Mouse (Mus musculus): ENCODE measurements around the gene Ezr. TPM values are rescaled to one million over a fixed set of nuclear protein-coding genes. Genes with fewer than 3 reads are reported as not detected.

The Ezr gene
- polyA plus RNA-seq, 1 experiment, result 664 TPM

DNA sequence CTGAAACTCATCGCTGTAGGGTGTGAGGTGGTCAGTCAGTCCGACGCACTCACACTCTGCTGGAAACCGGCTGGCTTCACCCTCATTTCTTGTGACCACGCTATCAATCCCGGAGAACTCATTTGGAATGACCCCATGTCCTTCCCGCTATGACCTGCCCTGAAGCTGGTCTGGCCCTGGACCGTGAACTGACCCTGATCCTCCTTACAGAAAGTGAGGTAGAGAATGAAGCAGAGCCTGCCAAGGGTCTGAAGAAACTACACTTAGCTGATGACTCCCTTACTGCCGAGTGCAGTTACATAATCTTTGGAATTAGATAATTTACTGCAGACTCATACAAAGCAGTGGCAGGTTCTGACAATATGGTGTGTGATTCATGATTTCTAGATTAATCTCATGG lies 27.4 kb downstream of the Ezr start:
- Histone ChIP-seq H3K4me3 (ENCODE audit: insufficient read depth, low read depth, low read length) (no peak overlapping the region), H3K4me1 (ENCODE audit: control insufficient read depth, insufficient read depth, low read length) (peaks cover 6% of the 10 kb centered on the region), H3K27ac (ENCODE audit: insufficient read depth, low read depth, low read length) (no peak overlapping the region)
- TF ChIP-seq CTCF (IDR thresholded peaks at IDR 0.05; ENCODE audit: insufficient read depth, low read depth, low read length) (no peak), POLR2A (IDR thresholded peaks at IDR 0.05; ENCODE audit: insufficient read depth, low read depth, low read length) (no peak)
- 94% methylated on average over 9 of the region's 9 CpGs for WGBS

DNA sequence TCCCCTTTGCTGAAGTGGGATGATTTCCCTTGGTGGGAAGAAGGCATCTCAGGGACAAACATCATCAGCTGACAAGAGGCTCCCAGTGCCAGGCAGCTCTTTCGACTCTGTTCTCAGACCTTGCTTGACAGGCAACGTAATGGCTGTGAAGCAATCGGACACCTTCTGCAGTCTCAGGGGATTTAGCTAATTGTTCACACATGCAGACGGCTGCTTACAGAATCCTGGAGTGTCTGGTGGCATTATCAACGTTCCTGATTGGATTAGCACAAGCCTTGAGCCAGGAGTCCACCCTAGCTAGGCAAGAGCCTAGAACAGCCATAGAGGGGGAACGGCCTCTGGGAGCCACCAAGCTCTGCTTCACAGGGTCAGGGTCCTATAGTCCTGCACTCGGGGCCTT lies 30.2 kb downstream of the Ezr start:
- TF ChIP-seq CTCF (IDR thresholded peaks at IDR 0.05; ENCODE audit: insufficient read depth, low read depth, low read length), result no peak
- no peak for TF ChIP-seq POLR2A (IDR thresholded peaks at IDR 0.05; ENCODE audit: insufficient read depth, low read depth, low read length)
- 71% methylated on average over 7 of the region's 7 CpGs for WGBS
- H3K4me1 ChIP-seq (ENCODE audit: control insufficient read depth, insufficient read depth, low read length), result no peaks in the 10 kb centered on the region

GRCm38 (mm10) chr17:6751221-6751859 lies 31.2 kb downstream of the Ezr start:
- H3K4me3 ChIP-seq (ENCODE audit: insufficient read depth, low read depth, low read length), result no peak overlapping the region
- no peak for TF ChIP-seq CTCF (IDR thresholded peaks at IDR 0.05; ENCODE audit: insufficient read depth, low read depth, low read length)
- TF ChIP-seq POLR2A (IDR thresholded peaks at IDR 0.05; ENCODE audit: insufficient read depth, low read depth, low read length), result no peak
- WGBS, result 79% methylated on average over 11 of the region's 11 CpGs

More for the DNA sequence above, 30.2 kb downstream of the Ezr start:
- no peak overlapping the region for H3K27ac ChIP-seq (ENCODE audit: insufficient read depth, low read depth, low read length)
- no peak overlapping the region for H3K4me3 ChIP-seq (ENCODE audit: insufficient read depth, low read depth, low read length)

DNA sequence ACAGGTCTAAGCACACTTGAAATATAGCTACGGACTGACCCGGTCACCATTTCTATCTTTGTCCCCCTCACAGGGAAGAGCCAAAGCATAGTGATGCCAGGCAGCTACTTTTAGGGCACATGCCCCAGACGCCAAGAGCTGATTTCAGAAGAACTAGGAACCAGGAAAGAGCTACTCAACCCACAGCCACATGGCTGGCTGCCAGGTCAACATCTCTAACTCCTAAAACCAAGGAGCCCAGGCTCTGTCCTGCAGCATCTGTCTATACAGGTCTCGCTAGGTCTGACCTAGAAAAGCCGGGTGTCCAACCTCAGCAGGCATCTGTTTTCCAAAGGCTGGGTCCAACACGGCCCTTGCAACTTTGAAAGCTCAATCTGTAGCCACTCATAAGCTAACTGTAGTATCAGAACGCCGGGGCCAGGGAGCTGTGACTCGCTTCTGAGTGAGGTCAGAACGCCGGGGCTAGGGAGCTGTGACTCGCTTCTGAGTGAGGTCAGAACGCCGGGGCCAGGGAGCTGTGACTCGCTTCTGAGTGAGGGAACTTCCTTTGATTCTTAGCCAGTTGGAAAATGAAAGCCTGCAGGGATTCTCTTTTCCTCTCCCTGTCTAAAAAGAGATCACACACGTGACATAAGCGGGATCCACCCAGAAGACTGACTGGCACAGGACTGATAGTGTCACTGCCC lies 33.7 kb downstream of the Ezr start:
- Histone ChIP-seq H3K4me3 (ENCODE audit: insufficient read depth, low read depth, low read length) (no peak overlapping the region), H3K27ac (ENCODE audit: insufficient read depth, low read depth, low read length) (no peak overlapping the region), H3K4me1 (ENCODE audit: control insufficient read depth, insufficient read depth, low read length) (peaks cover 6% of the 10 kb centered on the region)
- TF ChIP-seq CTCF (IDR thresholded peaks at IDR 0.05; ENCODE audit: insufficient read depth, low read depth, low read length) (no peak), POLR2A (IDR thresholded peaks at IDR 0.05; ENCODE audit: insufficient read depth, low read depth, low read length) (no peak)
- 76% methylated on average over 17 of the region's 17 CpGs for WGBS

More at GRCm38 (mm10) chr17:6751221-6751859, 31.2 kb downstream of the Ezr start:
- Histone ChIP-seq H3K27ac (ENCODE audit: insufficient read depth, low read depth, low read length) (no peak overlapping the region), H3K4me1 (ENCODE audit: control insufficient read depth, insufficient read depth, low read length) (no peaks in the 10 kb centered on the region)

DNA sequence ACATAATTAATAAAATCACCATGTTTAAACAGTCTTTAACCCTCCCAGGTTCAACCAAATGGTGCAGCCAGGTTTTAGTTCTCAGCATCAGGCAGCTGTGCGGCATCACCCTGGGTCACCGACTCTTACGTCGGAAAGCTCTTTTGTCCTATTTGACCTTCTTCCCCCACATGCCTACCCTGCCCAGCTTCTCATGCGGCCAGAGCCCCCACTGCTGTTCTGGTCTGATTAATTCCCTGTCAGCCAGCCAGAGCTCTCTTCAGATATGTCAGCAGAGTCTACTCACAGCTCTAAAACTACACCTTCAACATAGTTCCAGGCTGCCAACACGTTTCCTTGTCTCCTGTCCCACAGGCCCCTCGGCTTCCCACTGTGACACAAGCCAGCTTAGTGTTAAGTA lies 35.1 kb downstream of the Ezr start:
- WGBS, result 77% methylated on average over 7 of the region's 7 CpGs
- Histone ChIP-seq H3K27ac (ENCODE audit: insufficient read depth, low read depth, low read length) (no peak overlapping the region), H3K4me1 (ENCODE audit: control insufficient read depth, insufficient read depth, low read length) (peaks cover 9% of the 10 kb centered on the region), H3K4me3 (ENCODE audit: insufficient read depth, low read depth, low read length) (no peak overlapping the region)
- TF ChIP-seq CTCF (IDR thresholded peaks at IDR 0.05; ENCODE audit: insufficient read depth, low read depth, low read length), result no peak
- TF ChIP-seq POLR2A (IDR thresholded peaks at IDR 0.05; ENCODE audit: insufficient read depth, low read depth, low read length), result no peak

GRCm38 (mm10) chr17:6746452-6747231 lies 35.9 kb downstream of the Ezr start:
- 59% methylated on average over 9 of the region's 9 CpGs for WGBS
- TF ChIP-seq CTCF (IDR thresholded peaks at IDR 0.05; ENCODE audit: insufficient read depth, low read depth, low read length) (no peak), POLR2A (IDR thresholded peaks at IDR 0.05; ENCODE audit: insufficient read depth, low read depth, low read length) (no peak)
- Histone ChIP-seq H3K27ac (ENCODE audit: insufficient read depth, low read depth, low read length) (no peak overlapping the region), H3K4me1 (ENCODE audit: control insufficient read depth, insufficient read depth, low read length) (peaks cover 15% of the 10 kb centered on the region), H3K4me3 (ENCODE audit: insufficient read depth, low read depth, low read length) (no peak overlapping the region)

- no peak overlapping the region for H3K27ac ChIP-seq (ENCODE audit: insufficient read depth, low read depth, low read length)
- no peak overlapping the region for H3K4me3 ChIP-seq (ENCODE audit: insufficient read depth, low read depth, low read length)
- TF ChIP-seq POLR2A (IDR thresholded peaks at IDR 0.05; ENCODE audit: insufficient read depth, low read depth, low read length) (no peak), CTCF (IDR thresholded peaks at IDR 0.05; ENCODE audit: insufficient read depth, low read depth, low read length) (no peak)
- WGBS, result 12% methylated on average over 9 of the region's 9 CpGs
- peaks cover 21% of the 10 kb centered on the region for H3K4me1 ChIP-seq (ENCODE audit: control insufficient read depth, insufficient read depth, low read length)
Measured at GRCm38 (mm10) chr17:6745975-6746374, 36.6 kb downstream of the Ezr start.

DNA sequence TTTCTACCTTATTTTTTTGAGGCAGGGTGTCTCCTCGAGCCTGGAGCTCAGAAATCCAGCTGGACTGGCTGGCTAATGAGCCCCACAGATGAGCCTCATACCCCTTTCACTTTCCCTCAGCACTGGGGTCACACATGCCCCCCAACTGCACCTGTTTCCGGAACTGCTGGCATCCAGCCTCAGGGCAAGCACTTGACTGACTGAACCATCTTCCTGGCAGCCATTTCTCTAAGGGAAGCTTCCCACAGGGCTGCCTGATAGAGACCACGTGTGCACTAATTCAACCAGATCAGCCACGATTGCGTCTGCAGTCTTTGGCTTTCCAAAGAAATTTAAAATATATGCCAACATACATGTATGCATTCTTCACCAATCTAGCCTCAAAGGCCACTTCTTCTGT lies 37.1 kb downstream of the Ezr start:
- Histone ChIP-seq H3K27ac (ENCODE audit: insufficient read depth, low read depth, low read length) (no peak overlapping the region), H3K4me1 (ENCODE audit: control insufficient read depth, insufficient read depth, low read length) (peaks cover 21% of the 10 kb centered on the region), H3K4me3 (ENCODE audit: insufficient read depth, low read depth, low read length) (no peak overlapping the region)
- TF ChIP-seq CTCF (IDR thresholded peaks at IDR 0.05; ENCODE audit: insufficient read depth, low read depth, low read length), result no peak
- TF ChIP-seq POLR2A (IDR thresholded peaks at IDR 0.05; ENCODE audit: insufficient read depth, low read depth, low read length), result no peak
- WGBS, result 20% methylated on average over 5 of the region's 5 CpGs

DNA sequence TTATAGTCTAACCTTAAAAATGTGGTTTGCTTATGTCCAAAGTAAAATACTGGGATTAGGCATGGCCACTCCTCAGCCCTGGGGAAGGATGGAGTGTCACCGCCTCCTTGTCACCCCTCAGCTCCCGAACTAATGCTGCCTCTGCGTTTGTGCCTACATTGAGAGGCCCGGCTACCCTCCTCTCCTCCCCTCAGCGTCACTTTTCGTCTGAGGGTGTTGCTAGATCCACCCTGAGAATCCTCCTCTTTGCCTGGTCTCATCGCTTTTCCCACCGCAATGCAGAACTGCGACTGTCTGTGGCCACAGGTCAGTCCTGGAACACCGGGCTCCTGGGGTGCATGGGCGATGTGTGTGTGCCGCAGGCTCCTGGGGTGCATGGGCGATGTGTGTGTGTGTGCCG lies 37.7 kb downstream of the Ezr start:
- Histone ChIP-seq H3K27ac (ENCODE audit: insufficient read depth, low read depth, low read length) (no peak overlapping the region), H3K4me1 (ENCODE audit: control insufficient read depth, insufficient read depth, low read length) (peaks cover 21% of the 10 kb centered on the region), H3K4me3 (ENCODE audit: insufficient read depth, low read depth, low read length) (no peak overlapping the region)
- 86% methylated on average over 14 of the region's 14 CpGs for WGBS
- TF ChIP-seq CTCF (IDR thresholded peaks at IDR 0.05; ENCODE audit: insufficient read depth, low read depth, low read length) (no peak), POLR2A (IDR thresholded peaks at IDR 0.05; ENCODE audit: insufficient read depth, low read depth, low read length) (no peak)

All from olfactory bulb, adult 2 months (tissue).